Mouse (Mus musculus) liver, postnatal 0 days (tissue): ENCODE measurements at regions not wholly inside any gene's neighbourhood (a gene's known extent, or its start where the extent isn't known, plus 50 kb on each side); places are given as distances from the start of the nearest gene placed in this dataset.

Source experiments
- ATAC-seq: fragments of 200-750 bp; cut with Nextera tagmentation; 2 replicates; pipeline ENCODE4 v1.8.0; 2017; ENCODE audit warnings: mild to moderate bottlenecking, moderate library complexity
- DNase-seq: peaks from one replicate; pipeline ENCODE4 v3.0.0-alpha.2; 2016
- H3K27ac ChIP-seq: fragments of 300-500 bp; sonication (generic); 2 replicates; pipeline ENCODE4 v1.5.1; 2014; ENCODE audit warnings: antibody characterized with exemption, moderate library complexity, mild to moderate bottlenecking, low read depth
- H3K27me3 ChIP-seq: fragments of 300-500 bp; sonication (generic); 2 replicates; pipeline ENCODE4 v1.6.1; 2014; ENCODE audit warnings: low read length, control low read depth, mixed read lengths; ENCODE audit not compliant: insufficient read depth
- H3K36me3 ChIP-seq: fragments of 300-500 bp; sonication (generic); replicated peaks from 2 replicates; pipeline ENCODE4 v1.6.1; 2014; ENCODE audit warnings: mild to moderate bottlenecking, control low read depth, low read length, moderate library complexity, mixed read lengths; ENCODE audit not compliant: insufficient read depth
- H3K4me1 ChIP-seq: fragments of 300-500 bp; sonication (generic); 2 replicates; pipeline ENCODE4 v1.6.1; 2014; ENCODE audit warnings: antibody characterized with exemption, mild to moderate bottlenecking, control low read depth; ENCODE audit not compliant: insufficient read depth
- H3K4me2 ChIP-seq: fragments of 300-500 bp; sonication (generic); 2 replicates; pipeline ENCODE4 v1.6.1; 2014; ENCODE audit warnings: low read depth, mild to moderate bottlenecking, low read length, moderate library complexity, mixed read lengths
- H3K4me3 ChIP-seq: fragments of 300-500 bp; sonication (generic); 2 replicates; pipeline ENCODE4 v1.5.1; 2014; ENCODE audit warnings: low read depth, low read length
- H3K9ac ChIP-seq: fragments of 300-500 bp; sonication (generic); replicated peaks from 2 replicates; pipeline ENCODE4 v1.6.1; 2014; ENCODE audit warnings: mild to moderate bottlenecking, moderate library complexity
- H3K9me3 ChIP-seq: fragments of 300-500 bp; sonication (generic); 2 replicates; pipeline ENCODE4 v1.6.1; 2016; ENCODE audit warnings: mild to moderate bottlenecking, control low read depth, low read length, mixed read lengths
- CTCF ChIP-seq: sonication (generic); IDR thresholded peaks from 2 replicates; pipeline ENCODE4 v1.5.1; 2016; ENCODE audit warnings: antibody characterized with exemption, low read depth
- EP300 ChIP-seq: IDR thresholded peaks from 2 replicates; pipeline ENCODE4 v1.6.1; 2016; ENCODE audit warnings: antibody characterized with exemption, low read depth, mild to moderate bottlenecking
- WGBS: fragments of 180-500 bp; shearing (Covaris S2); extraction: QIAGEN DNeasy Blood & Tissue Kit; methylation state at CpG from one replicate; pipeline ENCODE4 v1.1.7; 2014; ENCODE audit not compliant: insufficient replicate concordance; 5-methylcytosine and 5-hydroxymethylcytosine counted together

DNA sequence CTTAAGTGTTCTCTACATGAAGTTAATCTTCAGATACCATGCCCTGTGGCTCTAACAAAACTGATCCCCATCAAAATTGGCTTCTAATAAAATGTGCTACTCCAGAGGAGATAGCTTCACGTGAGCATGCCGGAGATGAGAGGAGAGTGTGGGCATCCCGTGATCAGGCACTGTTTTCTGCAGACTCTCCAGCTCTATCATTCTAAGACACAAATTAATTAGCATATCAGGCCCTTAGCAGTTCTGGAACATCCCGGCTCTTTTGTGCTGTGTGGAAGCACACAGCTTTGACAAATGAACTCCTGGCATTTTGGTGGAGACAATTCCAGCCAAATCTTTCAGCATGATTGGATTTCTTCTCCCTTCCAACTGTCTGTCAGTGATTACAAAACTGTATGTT, 91.0 kb upstream of the B3gat2 start:
- no peak for DNase-seq
- no peaks in the 10 kb centered on the region for H3K9me3 ChIP-seq

DNA sequence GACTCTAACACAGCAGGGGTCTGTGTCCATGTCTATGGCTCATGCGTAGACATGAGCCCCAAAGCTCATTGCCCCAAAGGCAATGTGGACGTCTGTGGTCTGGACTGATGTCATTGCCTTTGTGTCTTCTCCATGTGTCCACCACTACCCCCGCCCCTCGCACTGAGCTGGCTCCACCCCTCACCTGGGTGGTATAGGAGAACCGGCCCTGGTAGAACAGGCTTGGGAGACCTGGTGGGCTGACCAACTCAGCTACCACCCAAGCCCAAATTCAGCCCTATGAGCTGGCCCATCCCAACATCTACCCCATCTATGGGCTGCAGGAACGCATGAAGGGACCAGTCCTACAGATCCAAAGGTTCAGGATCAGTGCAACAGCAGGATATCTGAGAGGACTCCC, 87.2 kb upstream of the B3gat2 start:
- H3K4me2 ChIP-seq: no peak overlapping the region
- WGBS: 80% methylated on average over 6 of the region's 6 CpGs

More for the DNA sequence above, 91.0 kb upstream of the B3gat2 start:
- TF ChIP-seq CTCF: no peak
- no peaks in the 10 kb centered on the region for H3K4me1 ChIP-seq
- H3K4me2 ChIP-seq: no peak overlapping the region
- no peak for ATAC-seq
- WGBS: 76% methylated on average over 4 of the region's 4 CpGs
- no peak overlapping the region for H3K4me3 ChIP-seq
- no peak overlapping the region for H3K9ac ChIP-seq
- no peak overlapping the region for H3K27ac ChIP-seq
- H3K36me3 ChIP-seq: no peaks in the 10 kb centered on the region
- no peaks in the 10 kb centered on the region for H3K27me3 ChIP-seq

DNA sequence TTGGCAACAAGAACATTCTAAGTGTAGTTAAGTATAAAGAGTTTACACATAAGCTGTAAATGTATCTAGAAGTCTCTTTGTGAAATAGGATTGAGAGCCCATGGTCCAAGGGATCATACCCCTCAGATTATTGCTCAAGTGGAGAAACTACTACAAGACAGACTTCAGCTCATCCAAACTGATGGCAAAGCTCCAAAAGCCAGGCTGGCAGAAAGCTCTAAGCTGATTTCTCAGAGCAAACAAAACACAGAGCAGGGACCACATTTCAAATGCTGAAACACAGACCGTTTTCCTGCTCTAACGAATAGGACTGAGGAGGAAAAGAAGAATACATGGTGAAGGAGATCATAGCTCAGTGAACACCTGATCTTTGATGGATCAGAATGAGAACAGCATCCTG, 85.3 kb upstream of the B3gat2 start:
- no peak for ATAC-seq
- Histone ChIP-seq H3K27me3 (no peaks in the 10 kb centered on the region), H3K36me3 (no peaks in the 10 kb centered on the region), H3K4me2 (no peak overlapping the region), H3K9me3 (no peaks in the 10 kb centered on the region), H3K4me3 (no peak overlapping the region), H3K27ac (no peak overlapping the region), H3K9ac (no peak overlapping the region), H3K4me1 (no peaks in the 10 kb centered on the region)
- DNase-seq: no peak
- 76% methylated on average over 2 of the region's 2 CpGs for WGBS
- TF ChIP-seq CTCF (no peak), EP300 (no peak)

More for the DNA sequence above, 87.2 kb upstream of the B3gat2 start:
- TF ChIP-seq EP300 (no peak), CTCF (no peak)
- H3K9ac ChIP-seq: no peak overlapping the region
- H3K4me1 ChIP-seq: no peaks in the 10 kb centered on the region
- no peak for ATAC-seq
- no peaks in the 10 kb centered on the region for H3K36me3 ChIP-seq
- H3K27ac ChIP-seq: no peak overlapping the region
- no peak for DNase-seq
- H3K27me3 ChIP-seq: no peaks in the 10 kb centered on the region
- no peaks in the 10 kb centered on the region for H3K9me3 ChIP-seq
- H3K4me3 ChIP-seq: no peak overlapping the region

GRCm38 (mm10) chr1:23689398-23689797, 72.2 kb upstream of the B3gat2 start:
- 75% methylated on average over 7 of the region's 7 CpGs for WGBS
- Histone ChIP-seq H3K4me3 (no peak overlapping the region), H3K4me2 (no peak overlapping the region), H3K9me3 (no peaks in the 10 kb centered on the region), H3K9ac (no peak overlapping the region), H3K4me1 (no peaks in the 10 kb centered on the region), H3K27me3 (no peaks in the 10 kb centered on the region), H3K36me3 (no peaks in the 10 kb centered on the region), H3K27ac (no peak overlapping the region)
- DNase-seq (no peak), ATAC-seq (no peak)
- TF ChIP-seq CTCF (no peak), EP300 (no peak)

DNA sequence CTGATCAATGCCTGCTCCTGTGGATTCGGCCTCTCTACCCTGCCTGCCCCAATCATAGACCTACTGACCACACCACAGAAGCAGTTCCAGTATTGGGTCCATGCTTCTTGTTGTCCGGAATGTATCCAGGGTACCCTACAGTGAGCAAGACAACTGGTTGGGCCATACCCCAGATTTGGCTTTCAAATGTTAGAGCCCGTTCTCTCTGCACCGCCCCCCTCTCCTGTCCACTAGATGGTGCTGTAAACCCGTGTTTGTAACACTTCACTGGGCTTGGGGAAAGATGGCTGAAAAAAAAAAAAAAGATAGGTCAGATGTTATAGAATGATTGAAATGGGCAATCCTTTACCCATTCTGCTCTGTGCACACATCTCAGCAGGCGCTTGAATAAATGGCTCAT, 56.1 kb upstream of the B3gat2 start:
- TF ChIP-seq CTCF (peak; percentile 64), EP300 (no peak)
- H3K4me2 ChIP-seq: no peak overlapping the region
- ATAC-seq (no peak), DNase-seq (peak; percentile 22)
- H3K9ac ChIP-seq: no peak overlapping the region
- H3K4me3 ChIP-seq: no peak overlapping the region
- 20% methylated on average over 6 of the region's 6 CpGs for WGBS
- no peaks in the 10 kb centered on the region for H3K9me3 ChIP-seq
- no peaks in the 10 kb centered on the region for H3K4me1 ChIP-seq
- H3K36me3 ChIP-seq: no peaks in the 10 kb centered on the region
- no peaks in the 10 kb centered on the region for H3K27me3 ChIP-seq
- no peak overlapping the region for H3K27ac ChIP-seq

GRCm38 (mm10) chr1:23706450-23706849, 55.1 kb upstream of the B3gat2 start:
- Histone ChIP-seq H3K27ac (no peak overlapping the region), H3K27me3 (no peaks in the 10 kb centered on the region), H3K9ac (no peak overlapping the region), H3K4me2 (no peak overlapping the region), H3K4me1 (no peaks in the 10 kb centered on the region), H3K4me3 (no peak overlapping the region), H3K36me3 (no peaks in the 10 kb centered on the region), H3K9me3 (no peaks in the 10 kb centered on the region)
- DNase-seq (no peak), ATAC-seq (no peak)
- TF ChIP-seq CTCF (no peak), EP300 (no peak)
- WGBS: 36% methylated on average over 4 of the region's 4 CpGs
